Mouse (Mus musculus) B cell, adult 62 days (primary cell): ENCODE results near the gene Drd4. TPM values are rescaled to one million over a fixed set of nuclear protein-coding genes. Genes with fewer than 3 reads are reported as not detected.

Experiments
- total RNA-seq: library from RNA; stranded (reverse); gene quantifications from 4 replicates; pipeline ENCODE4 v1.2.4, GENCODE M21; 2023

Drd4 gene
- total RNA-seq = not detected in 4 replicates

DNA sequence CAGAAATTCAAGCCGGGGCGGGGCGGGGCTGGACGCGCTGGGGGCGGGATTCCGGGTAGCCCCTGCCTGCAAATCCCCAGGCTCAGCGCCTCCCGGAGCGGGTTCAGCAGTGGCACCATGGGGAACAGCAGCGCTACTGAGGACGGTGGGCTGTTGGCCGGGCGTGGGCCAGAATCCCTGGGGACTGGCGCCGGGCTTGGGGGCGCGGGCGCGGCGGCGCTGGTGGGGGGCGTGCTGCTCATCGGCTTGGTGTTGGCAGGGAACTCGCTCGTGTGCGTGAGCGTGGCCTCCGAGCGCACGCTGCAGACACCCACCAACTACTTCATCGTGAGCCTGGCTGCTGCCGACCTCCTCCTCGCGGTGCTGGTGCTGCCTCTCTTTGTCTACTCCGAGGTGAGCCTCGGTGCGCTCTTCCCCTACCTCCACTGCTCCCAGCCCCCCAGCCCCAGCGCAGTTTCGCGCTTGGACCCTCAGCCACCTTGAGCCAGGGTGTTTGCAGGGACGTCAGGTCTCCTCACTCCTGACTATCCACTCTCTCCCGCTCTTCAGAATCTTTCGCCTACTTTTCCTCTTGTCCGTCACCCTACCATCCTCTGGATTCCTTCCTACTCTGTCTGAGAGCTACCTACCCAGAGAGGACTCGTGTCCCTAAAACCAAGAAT is at the start of gene Drd4:
Gene Drd4, plus strand, starts transcription at position 86 of the 662 bp plus-strand sequence.

GRCm38 (mm10) chr7:141265739-141266561 is 25.9 kb upstream of the Drd4 start, which contains the start of gene Irf7:
Gene Irf7 (minus strand): TSS chr7:141266481.

DNA sequence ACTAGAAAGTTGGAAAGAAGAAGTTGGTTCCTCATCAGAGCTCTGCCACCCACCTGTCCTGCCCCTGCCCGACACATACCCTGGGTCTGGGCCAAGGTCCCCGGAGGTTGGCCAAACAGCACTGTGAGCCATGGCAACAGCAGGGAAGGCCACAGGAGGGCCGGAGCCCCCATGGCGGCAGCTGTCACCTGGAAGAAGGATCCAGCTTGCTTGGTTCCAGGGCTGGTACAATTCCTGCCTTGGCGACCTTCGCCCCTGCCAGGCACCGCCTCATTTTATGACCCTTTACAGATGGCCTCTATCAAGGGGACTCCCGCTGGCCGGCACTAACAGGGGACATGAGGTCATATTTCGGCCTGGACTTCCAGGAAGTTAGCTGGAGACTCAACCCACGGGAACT is 15.3 kb upstream of the Drd4 start, which contains the start of gene Cdhr5:
Gene Cdhr5, minus strand, starts transcription at position 241 of the 400 bp plus-strand sequence.

DNA sequence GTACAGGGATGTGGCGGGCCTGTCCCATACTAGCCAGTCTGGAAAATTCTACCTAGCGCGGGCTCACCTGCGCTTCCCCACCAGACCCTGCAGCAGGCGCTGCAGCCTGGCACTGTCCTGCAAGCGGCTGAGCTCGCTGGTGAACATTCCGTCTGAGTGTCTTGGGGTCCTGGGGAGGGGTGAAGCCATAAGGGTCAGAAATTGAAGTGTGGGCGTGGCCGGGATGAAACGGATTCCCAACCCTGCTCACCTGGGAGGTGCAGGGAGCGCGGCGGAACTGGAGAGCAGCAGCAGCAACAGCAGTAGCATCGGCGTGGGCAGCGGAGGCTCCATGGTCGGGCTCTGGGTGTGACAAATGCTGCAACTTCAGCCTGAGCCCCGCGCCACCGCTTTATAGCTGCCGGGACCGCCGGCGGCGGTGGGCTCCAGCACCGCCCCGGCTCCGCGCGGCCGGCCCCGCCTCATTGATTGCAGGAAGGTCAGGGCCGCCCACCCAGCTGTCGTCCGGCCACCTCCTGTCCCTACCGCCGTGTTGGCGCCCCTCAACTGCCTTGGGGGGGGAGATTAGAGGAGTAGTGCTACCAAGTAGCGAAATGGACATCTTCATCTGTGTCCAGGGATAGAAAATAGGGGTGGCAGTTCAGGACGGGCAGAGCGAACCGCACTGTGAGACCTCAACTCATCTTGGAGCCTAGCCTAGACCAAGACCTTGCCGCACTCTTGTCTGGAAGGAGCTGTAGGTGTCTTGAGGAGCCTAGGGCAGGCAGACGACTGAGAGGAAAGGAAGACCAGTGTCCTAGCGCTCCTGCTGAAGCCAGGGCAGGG is 12.8 kb upstream of the Drd4 start, which contains the start of gene Sct:
Gene Sct, minus strand, starts transcription at position 368 of the 825 bp plus-strand sequence.

GRCm38 (mm10) chr7:141327469-141328372 is 35.9 kb downstream of the Drd4 start, which contains the start of the genes Deaf1 and Tmem80:
Gene Deaf1 (minus strand): TSS chr7:141327690.
Gene Tmem80 (plus strand): TSS chr7:141327739.

DNA sequence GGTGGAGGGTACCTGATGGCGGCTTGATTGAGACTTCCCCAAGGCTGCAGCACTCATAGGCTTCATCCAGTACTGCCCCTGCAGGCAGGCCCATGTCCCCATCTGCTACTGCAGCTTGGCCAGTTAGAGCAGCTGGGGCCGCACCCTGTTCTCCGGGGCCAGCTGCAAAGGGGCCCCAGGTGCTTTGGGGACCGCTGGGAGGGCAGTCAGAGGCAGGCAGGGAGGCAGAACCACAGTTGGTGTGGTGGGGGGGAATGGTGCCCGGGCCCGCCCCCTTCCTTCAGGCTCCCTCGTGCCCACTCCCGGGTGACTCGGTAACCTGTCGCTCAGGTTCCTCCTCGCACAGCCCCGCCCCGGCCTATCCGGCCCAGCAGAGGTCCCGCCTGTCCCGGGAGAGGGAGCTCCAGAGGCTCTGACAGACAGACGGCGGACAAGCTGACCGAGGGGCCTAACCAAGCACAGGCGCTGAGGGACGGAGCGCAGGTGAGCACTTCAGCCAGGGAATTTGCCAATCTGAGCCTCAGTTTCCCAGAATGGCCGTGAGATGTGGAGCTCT is 46.8 kb downstream of the Drd4 start, which contains the start of gene Eps8l2:
Gene Eps8l2, plus strand, starts transcription at position 305 of the 556 bp plus-strand sequence.

Other genes starting within 250 kb of the Drd4 start
- gene B4galnt4, start 230.9 kb upstream of the Drd4 start, total RNA-seq = not detected in 4 replicates
- 21.8 to 29.7 TPM (median 25.9 TPM) in 4 replicates for gene Pkp3, start 213.8 kb upstream of the Drd4 start, total RNA-seq
- gene Sigirr, start 191.4 kb upstream of the Drd4 start, total RNA-seq = 32.1 to 49.7 TPM (median 39.6 TPM) in 4 replicates
- not detected in 4 replicates for gene Ano9, start 174.2 kb upstream of the Drd4 start, total RNA-seq
- 8.0 to 9.8 TPM (median 9.4 TPM) in 4 replicates for gene Ptdss2, start 169.6 kb upstream of the Drd4 start, total RNA-seq
- gene Rnh1, start 119.1 kb upstream of the Drd4 start, total RNA-seq = 61.9 to 82.6 TPM (median 69.3 TPM) in 4 replicates
- gene Hras, start 98.0 kb upstream of the Drd4 start, total RNA-seq = 23.0 to 30.6 TPM (median 27.5 TPM) in 4 replicates
- 6.4 to 9.6 TPM (median 7.2 TPM) in 4 replicates for gene Lrrc56, start 97.8 kb upstream of the Drd4 start, total RNA-seq
- 3.9 to 5.0 TPM (median 4.8 TPM) in 4 replicates for gene Lmntd2, start 77.9 kb upstream of the Drd4 start, total RNA-seq
- gene Rassf7, start 76.1 kb upstream of the Drd4 start, total RNA-seq = 8.9 to 16.1 TPM (median 13.3 TPM) in 4 replicates
- 147 to 159 TPM (median 152 TPM) in 4 replicates for gene Phrf1, start 63.2 kb upstream of the Drd4 start, total RNA-seq
- 33.8 to 42.4 TPM (median 37.0 TPM) in 4 replicates for gene Irf7, start 25.5 kb upstream of the Drd4 start, total RNA-seq
- not detected in 4 replicates for gene Cdhr5, start 15.2 kb upstream of the Drd4 start, total RNA-seq
- gene Sct, start 12.9 kb upstream of the Drd4 start, total RNA-seq = not detected in 4 replicates
- 33.5 to 54.6 TPM (median 42.7 TPM) in 4 replicates for gene Deaf1, start 35.7 kb downstream of the Drd4 start, total RNA-seq
- gene Tmem80, start 35.7 kb downstream of the Drd4 start, total RNA-seq = 15.2 to 22.8 TPM (median 16.4 TPM) in 4 replicates
- gene Eps8l2, start 46.9 kb downstream of the Drd4 start, total RNA-seq = 1.0 to 1.3 TPM in 2 of 4 replicates, not detected in the others
- 130 to 142 TPM (median 131 TPM) in 4 replicates for gene Taldo1, start 100.2 kb downstream of the Drd4 start, total RNA-seq
- gene Gatd1, start 122.1 kb downstream of the Drd4 start, total RNA-seq = 31.5 to 40.0 TPM (median 35.3 TPM) in 4 replicates
- not detected in 4 replicates for gene Cend1, start 137.5 kb downstream of the Drd4 start, total RNA-seq
- gene Slc25a22, start 145.9 kb downstream of the Drd4 start, total RNA-seq = 37.9 to 49.5 TPM (median 44.6 TPM) in 4 replicates
- 6.9 to 9.3 TPM (median 7.8 TPM) in 4 replicates for gene Pidd1, start 152.0 kb downstream of the Drd4 start, total RNA-seq
- 2,356 to 2,462 TPM (median 2,431 TPM) in 4 replicates for gene Rplp2, start 155.4 kb downstream of the Drd4 start, total RNA-seq
- 48.4 to 57.9 TPM (median 51.2 TPM) in 4 replicates for gene Pnpla2, start 163.2 kb downstream of the Drd4 start, total RNA-seq
- not detected in 4 replicates for gene Cracr2b, start 169.1 kb downstream of the Drd4 start, total RNA-seq
- gene Cd151, start 175.4 kb downstream of the Drd4 start, total RNA-seq = 11.2 to 13.1 TPM (median 12.1 TPM) in 4 replicates
- gene Polr2l, start 183.1 kb downstream of the Drd4 start, total RNA-seq = 14.1 to 17.7 TPM (median 14.9 TPM) in 4 replicates
- gene Tspan4, start 183.2 kb downstream of the Drd4 start, total RNA-seq = 1.0 to 2.8 TPM (median 1.1 TPM) in 4 replicates
- 18.5 to 24.9 TPM (median 20.6 TPM) in 4 replicates for gene Chid1, start 247.9 kb downstream of the Drd4 start, total RNA-seq